Mouse (Mus musculus) left cerebral cortex, adult 8-10 months (tissue): ENCODE data around the gene Zfp637. TPM values are rescaled to one million over a fixed set of nuclear protein-coding genes. Genes with fewer than 3 reads are reported as not detected.
"Not testable (repeated sequence)": the region's sequence is repeated elsewhere in the genome, so short reads cannot be mapped to it uniquely, and the experiment has no call there.

ENCODE experiments used
- DNase-seq, 2 experiments: peaks; one replicate each; pipeline ENCODE4 v3.0.0; 2022; ENCODE audit warnings: low spot score in 2 of 2
- total RNA-seq, 4 experiments: library from RNA; stranded (reverse); gene quantifications; 2 replicates each; pipeline ENCODE4 v1.2.4; 2022

Zfp637 gene
- total RNA-seq, 4 experiments from 2014 or later, result 54.4 to 62.8 (median 57.6) TPM

- no peak for DNase-seq
These were observed 22.8 kb downstream of the Zfp637 start for GRCm38 (mm10) chr6:117863751-117864150.

- no peak for DNase-seq
These were observed 27.2 kb downstream of the Zfp637 start for GRCm38 (mm10) chr6:117868187-117868586.

GRCm38 (mm10) chr6:117871034-117871433 is 30.1 kb downstream of the Zfp637 start:
- no peak for DNase-seq

- not testable (repeated sequence) for DNase-seq
These were observed 32.5 kb downstream of the Zfp637 start for GRCm38 (mm10) chr6:117873450-117873849.

GRCm38 (mm10) chr6:117874621-117875281 is 33.8 kb downstream of the Zfp637 start:
- no peak for DNase-seq

GRCm38 (mm10) chr6:117878700-117879407 is 37.9 kb downstream of the Zfp637 start:
- DNase-seq, result peak in 1 of 2 experiments; percentile 89

- peak; percentile 97 to 99 for DNase-seq
These were observed 38.6 kb downstream of the Zfp637 start for GRCm38 (mm10) chr6:117879408-117880115.

- DNase-seq, result no peak
These were observed 39.4 kb downstream of the Zfp637 start for GRCm38 (mm10) chr6:117880394-117880838.

GRCm38 (mm10) chr6:117881229-117881628 is 40.2 kb downstream of the Zfp637 start:
- no peak for DNase-seq

GRCm38 (mm10) chr6:117881997-117882396 is 41.0 kb downstream of the Zfp637 start:
- DNase-seq, result no peak

DNA sequence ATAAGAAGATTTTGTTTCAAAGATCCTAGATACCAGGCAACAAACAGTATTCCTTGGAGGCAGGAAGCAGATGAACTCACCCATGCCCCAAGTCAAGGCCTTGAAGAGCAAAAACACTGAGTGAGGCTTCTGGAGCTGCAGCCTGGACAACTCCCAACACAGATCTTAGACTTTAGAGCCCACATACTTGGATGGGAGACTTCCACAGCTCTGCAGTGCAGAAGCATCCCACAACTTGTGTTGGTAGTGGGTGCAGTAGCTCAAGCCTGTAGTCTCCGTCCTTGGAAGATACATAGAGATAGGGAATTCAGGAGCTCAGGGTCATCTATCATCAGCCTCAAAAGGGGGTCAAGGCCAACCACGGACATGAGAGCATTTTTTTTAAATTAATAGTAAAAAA is 45.0 kb downstream of the Zfp637 start:
- no peak for DNase-seq

DNA sequence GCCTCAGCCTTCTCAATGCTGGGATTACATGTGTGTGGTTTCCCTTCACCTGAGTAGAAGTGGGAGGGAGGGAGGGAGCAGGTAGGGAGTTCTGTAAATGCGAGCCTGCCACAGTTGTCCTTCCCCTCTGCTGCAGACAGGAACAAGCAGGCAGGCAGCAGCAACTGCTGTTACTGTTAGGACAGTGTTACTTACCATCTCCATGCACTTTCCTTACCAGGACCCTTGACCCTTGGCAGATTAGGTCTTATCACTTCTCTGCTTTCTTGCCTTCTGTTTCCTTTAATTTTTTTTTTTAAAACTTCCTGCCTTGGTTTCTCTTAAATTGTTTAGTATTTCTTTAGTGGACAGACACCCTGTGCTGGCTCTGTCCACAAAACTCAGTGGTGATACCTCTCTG is 47.1 kb downstream of the Zfp637 start:
- no peak for DNase-seq

GRCm38 (mm10) chr6:117888642-117889096 is 47.7 kb downstream of the Zfp637 start:
- DNase-seq, result no peak

GRCm38 (mm10) chr6:117890257-117890656 is 49.3 kb downstream of the Zfp637 start:
- DNase-seq, result no peak

DNA sequence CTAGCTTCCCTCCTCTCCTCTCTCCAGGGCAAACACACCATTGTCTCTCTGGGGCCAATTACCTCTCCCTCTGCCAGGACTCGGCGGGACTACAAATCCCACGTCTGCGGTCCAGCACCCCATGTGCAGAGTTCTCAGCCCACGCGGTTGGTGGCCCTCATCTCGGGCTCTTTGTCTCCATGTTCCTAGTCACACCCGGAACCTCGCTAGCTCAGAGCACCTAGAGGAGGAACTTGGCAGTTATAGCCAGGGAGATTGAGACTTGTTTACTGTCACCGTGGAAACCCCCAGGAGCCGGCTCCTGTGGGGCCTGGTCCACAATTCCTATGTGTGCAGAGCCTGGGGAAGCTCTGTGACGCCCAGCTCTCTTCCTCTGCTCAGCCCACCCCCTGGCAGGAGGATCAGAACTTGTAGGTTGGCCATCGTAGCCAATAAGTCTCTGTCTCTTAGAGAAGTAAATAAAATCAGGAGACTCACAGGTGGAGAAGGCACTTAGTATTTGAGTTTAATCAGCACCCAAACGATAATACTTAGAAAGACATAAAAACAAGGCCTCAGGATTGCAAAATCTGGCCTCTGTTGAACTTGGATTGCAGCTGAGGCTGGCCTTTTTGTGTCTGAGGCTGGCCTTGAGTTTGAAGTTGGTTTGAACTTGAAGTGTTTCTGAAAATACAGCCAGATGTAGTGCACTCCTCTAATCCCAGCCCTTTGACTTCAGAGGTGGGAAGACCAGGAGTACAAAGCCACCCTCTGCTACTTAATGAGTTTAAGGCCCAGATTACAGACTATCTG is 50.6 kb downstream of the Zfp637 start:
- DNase-seq, result no peak

DNA sequence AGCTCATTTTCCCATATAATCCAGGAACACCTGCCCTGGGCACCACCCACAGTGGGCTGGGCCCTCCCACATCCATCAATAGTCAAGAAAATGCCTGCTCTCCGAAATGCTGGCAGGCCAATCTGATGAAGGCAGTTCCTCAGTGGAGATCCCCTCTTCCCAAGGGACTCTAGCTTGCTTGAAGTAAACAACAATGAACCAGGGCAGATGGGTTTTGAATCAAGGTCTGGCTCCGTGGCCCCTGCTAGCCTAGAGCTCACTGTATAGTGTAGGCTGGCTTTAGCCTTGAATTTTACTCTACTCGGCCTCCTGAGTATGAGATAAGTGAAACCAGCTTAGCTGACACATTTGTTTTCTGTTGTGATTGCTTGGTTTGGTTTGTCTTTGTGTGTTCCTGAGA is 51.4 kb downstream of the Zfp637 start:
- no peak for DNase-seq

GRCm38 (mm10) chr6:117893435-117893834 is 52.5 kb downstream of the Zfp637 start:
- no peak for DNase-seq
